Mouse (Mus musculus): ENCODE data around the gene Ptprt.

DNA sequence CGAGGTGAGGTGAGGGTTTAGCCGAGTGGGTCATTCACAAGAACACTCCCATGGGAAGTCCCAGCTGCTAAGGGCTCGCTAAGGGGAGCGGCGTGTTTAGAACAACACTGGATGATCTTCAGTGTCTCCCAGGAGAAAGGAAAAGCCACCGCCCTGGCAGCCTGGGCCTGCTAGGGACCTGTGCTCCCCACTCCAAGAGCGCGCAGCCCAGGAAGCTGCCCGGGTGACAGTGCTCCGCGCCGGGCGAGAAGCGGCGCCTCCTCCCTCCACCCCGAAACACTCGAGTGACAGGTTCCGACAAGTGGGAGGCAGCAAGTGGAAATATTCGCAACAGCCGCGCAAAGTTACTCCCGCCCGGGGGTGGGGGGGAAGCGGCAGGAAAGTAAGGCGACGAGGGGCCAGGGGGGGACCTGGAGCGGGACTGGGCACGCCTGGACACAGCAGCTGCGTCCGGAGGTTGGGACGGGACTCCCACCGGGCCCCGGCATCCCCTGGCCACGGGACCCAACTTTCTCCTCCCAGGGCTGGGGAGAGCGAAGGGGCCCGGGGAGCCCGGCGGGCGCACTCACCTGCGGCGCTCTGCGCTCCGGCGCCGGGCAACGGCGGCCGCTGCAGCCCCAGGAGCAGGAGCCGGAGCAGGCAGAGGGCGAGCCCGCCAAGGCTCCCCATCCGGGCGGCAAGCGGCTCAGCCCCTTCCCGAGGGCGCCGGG, 561 bp downstream of the Ptprt start:
- TF ChIP-seq MAX (IDR thresholded peaks at IDR 0.05; ENCODE audit: low read length) (no peak), ZMIZ1 (IDR thresholded peaks at IDR 0.05; ENCODE audit: low read depth, low read length) (no peak), CTCF (IDR thresholded peaks at IDR 0.05 in 2 of 3, conservative IDR thresholded peaks at IDR 0.05 in 1 of 3; ENCODE audit: control insufficient read depth in 1 of 3, insufficient read depth in 1 of 3, low read depth in 2 of 3, low read length in 3 of 3, poor library complexity in 1 of 3, severe bottlenecking in 1 of 3) (no peak), UBTF (IDR thresholded peaks at IDR 0.05; ENCODE audit: borderline replicate concordance, insufficient read depth, low read depth, low read length) (no peak), RCOR1 (IDR thresholded peaks at IDR 0.05; ENCODE audit: low read depth, low read length) (no peak), USF1 (IDR thresholded peaks at IDR 0.05; ENCODE audit: low read depth, low read length) (no peak), POLR2A (IDR thresholded peaks at IDR 0.05; ENCODE audit: control insufficient read depth in 1 of 2, insufficient read depth in 1 of 2, low read depth in 1 of 2, low read length in 2 of 2, poor library complexity in 1 of 2) (no peak), TCF12 (IDR thresholded peaks at IDR 0.05; ENCODE audit: low read depth, low read length) (no peak), NELFE (IDR thresholded peaks at IDR 0.05; ENCODE audit: low read depth, low read length) (no peak)
